26 mouse cellular contexts compared by ENCODE assay signal in genomic region chr19:23382396-23382795, GRCm38 (mm10).
"Had no signal": no experiment of that assay in that cellular context is flagged by ENCODE, and none has a peak within 500 bp of the region (broad histone marks: within the 10 kb centered on the region; RNA-seq: fewer than 3 reads in every experiment).

No protein-coding gene starts in this region.

- H3K9ac ChIP-seq: heart, embryonic 12.5 days; hindbrain, embryonic 13.5 days; hindbrain, embryonic 15.5 days; kidney, embryonic 15.5 days; limb, embryonic 12.5 days; liver, embryonic 12.5 days; liver, embryonic 14.5 days had no signal

- H3K4me2 ChIP-seq: heart, embryonic 12.5 days; hindbrain, embryonic 13.5 days; hindbrain, embryonic 15.5 days; kidney, embryonic 15.5 days; limb, embryonic 12.5 days; liver, embryonic 12.5 days had no signal

- H3K27ac ChIP-seq: gastrocnemius, adult 2 months; heart, embryonic 10.5 days; hindbrain, embryonic 10.5 days; hindbrain, embryonic 13.5 days; hindbrain, embryonic 15.5 days; hindbrain, postnatal 0 days; kidney, embryonic 15.5 days; kidney, postnatal 0 days; limb, embryonic 12.5 days; liver, embryonic 12.5 days; liver, embryonic 14.5 days had no signal

- H3K9me3 ChIP-seq: heart, embryonic 10.5 days; heart, embryonic 12.5 days; hindbrain, embryonic 10.5 days; hindbrain, embryonic 13.5 days; hindbrain, embryonic 15.5 days; kidney, embryonic 15.5 days; limb, embryonic 12.5 days; liver, embryonic 12.5 days had no signal

- H3K4me3 ChIP-seq: gastrocnemius, adult 2 months; heart, embryonic 10.5 days; heart, embryonic 12.5 days; hindbrain, embryonic 10.5 days; hindbrain, embryonic 13.5 days; hindbrain, embryonic 15.5 days; kidney, embryonic 15.5 days; limb, embryonic 12.5 days; liver, embryonic 12.5 days had no signal

- ATAC-seq: hindbrain, postnatal 0 days; intestine, embryonic 16.5 days; liver, embryonic 12.5 days had no signal

- H3K36me3 ChIP-seq: heart, embryonic 10.5 days; heart, embryonic 12.5 days; hindbrain, embryonic 10.5 days; hindbrain, embryonic 13.5 days; hindbrain, embryonic 15.5 days; kidney, embryonic 15.5 days; limb, embryonic 12.5 days; liver, embryonic 12.5 days had no signal

- DNase-seq: gastrocnemius, adult 2 months; gastrocnemius, postnatal 10 days; gastrocnemius, postnatal 25 days; heart, adult 18-20 months; heart, postnatal 10 days; heart, postnatal 4 days; kidney, adult 11 months; kidney, adult 2 months; kidney, adult 9 months; kidney, postnatal 14 days; kidney, postnatal 36 days; layer of hippocampus, adult 9-11 months; layer of hippocampus, postnatal 36 days; left cerebral cortex, postnatal 4 days had no signal

- H3K4me1 ChIP-seq: heart, embryonic 10.5 days; heart, embryonic 12.5 days; hindbrain, embryonic 10.5 days; hindbrain, embryonic 13.5 days; limb, embryonic 12.5 days; liver, embryonic 12.5 days had no signal

- H3K27me3 ChIP-seq: hindbrain, embryonic 13.5 days; hindbrain, embryonic 15.5 days; kidney, embryonic 15.5 days; limb, embryonic 12.5 days; liver, embryonic 12.5 days had no signal
